Mouse (Mus musculus): ENCODE results near the gene Hectd4. TPM values are rescaled to one million over a fixed set of nuclear protein-coding genes. Genes with fewer than 3 reads are reported as not detected.
"Not testable (repeated sequence)": the region's sequence is repeated elsewhere in the genome, so short reads cannot be mapped to it uniquely, and the experiment has no call there.

Gene Hectd4
- polyA plus RNA-seq, 1 experiment from 2014 or later: 3.3 TPM

DNA sequence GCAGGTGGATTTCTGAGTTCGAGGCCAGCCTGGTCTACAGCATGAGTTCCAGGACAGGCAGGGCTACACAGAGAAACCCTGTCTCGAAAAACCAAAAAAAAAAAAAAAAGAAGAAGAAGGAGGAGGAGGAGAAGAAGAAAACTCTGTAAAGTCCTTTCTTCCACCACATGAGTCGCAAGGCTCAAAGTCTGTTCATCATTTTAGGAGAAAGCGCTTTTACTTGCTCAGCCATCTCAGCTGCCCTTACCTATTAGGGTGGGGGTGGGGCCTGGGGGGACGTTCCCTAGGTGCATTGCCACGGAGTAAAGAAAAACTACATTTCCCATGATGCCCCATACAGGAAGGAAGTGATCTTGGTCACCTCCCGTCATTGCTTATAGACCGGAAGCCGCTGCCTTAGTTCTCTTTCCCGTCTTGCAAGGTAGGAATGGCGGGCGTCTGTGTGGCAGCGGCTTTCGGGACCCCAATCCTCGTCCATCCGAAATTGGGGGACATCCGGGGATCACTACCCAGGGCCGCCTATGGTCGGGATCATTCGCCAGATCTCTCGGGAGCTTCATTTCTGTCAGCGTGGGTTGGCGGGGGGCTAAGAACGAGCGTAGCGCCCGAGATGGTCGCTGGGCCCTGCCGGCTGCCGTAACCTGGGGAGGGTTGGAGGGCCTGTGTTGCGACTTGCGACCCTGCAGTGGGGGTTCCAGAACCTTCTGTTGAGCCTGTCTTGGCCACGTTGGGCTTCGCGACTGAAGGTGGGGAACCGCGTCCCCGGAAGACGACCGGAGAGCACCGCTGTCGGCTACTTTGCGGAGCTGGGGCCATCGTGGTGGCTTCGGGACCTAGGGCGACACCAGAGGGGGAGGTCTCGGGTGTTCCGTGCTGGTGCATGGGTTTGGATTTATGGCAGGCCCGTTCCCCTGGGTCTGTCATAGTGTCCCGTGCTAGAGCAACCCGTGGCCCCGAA is 15.6 kb upstream of the Hectd4 start, which contains the start of gene Rpl6:
Rpl6 (plus strand) TSS at position 350 of the 958 bp plus-strand sequence.
- Histone ChIP-seq H3K4me2 (ENCODE audit: low read depth, low read length) (peak within 1 kb of the TSS; percentile 82), H3K9me3 (ENCODE audit: low read length) (no peaks in the 10 kb centered on the region), H3K27ac (ENCODE audit: low read depth) (peak within 1 kb of the TSS; percentile 84), H3K4me3 (ENCODE audit: low read depth, low read length) (peak within 1 kb of the TSS; percentile 96), H3K9ac (replicated peaks) (peak within 1 kb of the TSS; percentile 99), H3K4me1 (ENCODE audit: insufficient read depth) (peaks cover 21% of the 10 kb centered on the region), H3K27me3 (ENCODE audit: insufficient read depth, low read length) (no peaks in the 10 kb centered on the region), H3K36me3 (replicated peaks; ENCODE audit: insufficient read depth, low read length) (peaks cover 36% of the 10 kb centered on the region)
- 1% methylated on average over 52 of the region's 52 CpGs for WGBS (ENCODE audit: insufficient replicate concordance)
- peak; percentile 62 for TF ChIP-seq EP300 (IDR thresholded peaks at IDR 0.05; ENCODE audit: low read depth)
- TF ChIP-seq CTCF (IDR thresholded peaks at IDR 0.05; ENCODE audit: low read depth): no peak
- ATAC-seq: peak; percentile 93
- DNase-seq: peak; percentile 81

DNA sequence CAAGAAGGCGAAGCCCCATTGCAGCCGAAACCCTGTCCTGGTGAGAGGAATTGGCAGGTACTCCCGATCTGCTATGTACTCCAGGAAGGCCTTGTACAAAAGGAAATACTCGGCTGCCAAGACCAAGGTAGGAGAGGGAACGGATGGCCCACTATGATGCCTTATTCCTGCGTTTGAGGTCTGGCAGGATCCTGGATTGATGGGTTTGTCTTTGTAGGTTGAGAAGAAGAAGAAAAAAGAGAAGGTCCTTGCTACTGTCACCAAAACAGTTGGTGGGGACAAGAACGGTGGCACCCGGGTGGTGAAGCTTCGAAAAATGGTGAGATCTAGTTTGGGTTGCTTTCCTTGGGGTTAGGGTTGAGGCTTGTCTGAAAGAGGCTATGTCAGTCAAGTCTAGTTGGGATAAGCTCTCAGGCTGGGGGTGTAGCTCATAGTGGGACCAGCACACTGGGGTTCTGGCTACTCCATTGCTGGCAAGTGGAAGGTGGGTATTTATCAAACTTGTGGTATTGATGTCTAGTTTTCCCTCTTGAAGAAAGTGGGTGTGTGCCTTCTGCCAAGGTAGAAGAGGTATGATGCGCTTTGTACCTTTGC is 14.4 kb upstream of the Hectd4 start:
- H3K9me3 ChIP-seq (ENCODE audit: low read length); ATAC-seq; H3K27me3 ChIP-seq (ENCODE audit: insufficient read depth, low read length); DNase-seq: not testable (repeated sequence)
- Histone ChIP-seq H3K27ac (ENCODE audit: low read depth) (peak overlapping the region; percentile 2; the same call in 1 of the 2 replicates), H3K4me3 (ENCODE audit: low read depth, low read length) (peak overlapping the region; percentile 96), H3K4me2 (ENCODE audit: low read depth, low read length) (peak overlapping the region; percentile 82), H3K4me1 (ENCODE audit: insufficient read depth) (peaks cover 21% of the 10 kb centered on the region), H3K9ac (replicated peaks) (peak overlapping the region; percentile 99), H3K36me3 (replicated peaks; ENCODE audit: insufficient read depth, low read length) (peaks cover 47% of the 10 kb centered on the region)
- WGBS (ENCODE audit: insufficient replicate concordance): 53% methylated on average over 7 of the region's 10 CpGs

DNA sequence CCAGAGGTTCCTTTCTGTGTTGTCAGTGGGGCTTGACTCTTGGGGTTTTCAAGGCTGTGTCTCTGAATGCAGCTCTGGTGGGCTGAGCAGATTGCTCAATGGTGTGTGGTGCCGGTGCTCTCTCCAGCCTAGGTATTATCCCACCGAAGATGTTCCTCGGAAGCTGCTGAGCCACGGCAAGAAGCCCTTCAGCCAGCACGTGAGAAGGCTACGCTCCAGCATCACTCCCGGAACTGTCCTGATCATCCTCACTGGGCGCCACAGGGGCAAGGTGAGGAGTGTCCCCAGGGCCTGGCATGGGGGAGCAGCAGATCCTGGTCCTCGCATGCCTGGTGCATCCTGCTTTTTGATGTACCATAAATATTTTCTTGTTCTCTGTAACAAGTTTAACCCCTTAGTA is 13.5 kb upstream of the Hectd4 start:
- no peak for ATAC-seq
- peak overlapping the region; percentile 99 for H3K9ac ChIP-seq (replicated peaks)
- peak overlapping the region; percentile 96 for H3K4me3 ChIP-seq (ENCODE audit: low read depth, low read length)
- peaks cover 21% of the 10 kb centered on the region for H3K4me1 ChIP-seq (ENCODE audit: insufficient read depth)
- H3K27ac ChIP-seq (ENCODE audit: low read depth): no peak overlapping the region
- H3K36me3 ChIP-seq (replicated peaks; ENCODE audit: insufficient read depth, low read length): peaks cover 57% of the 10 kb centered on the region
- no peaks in the 10 kb centered on the region for H3K27me3 ChIP-seq (ENCODE audit: insufficient read depth, low read length)
- H3K4me2 ChIP-seq (ENCODE audit: low read depth, low read length): peak overlapping the region; percentile 82
- no peak for DNase-seq
- H3K9me3 ChIP-seq (ENCODE audit: low read length): no peaks in the 10 kb centered on the region
- WGBS (ENCODE audit: insufficient replicate concordance): 67% methylated on average over 9 of the region's 9 CpGs
- no peak for TF ChIP-seq EP300 (IDR thresholded peaks at IDR 0.05; ENCODE audit: low read depth)
- no peak for TF ChIP-seq CTCF (IDR thresholded peaks at IDR 0.05; ENCODE audit: low read depth)

DNA sequence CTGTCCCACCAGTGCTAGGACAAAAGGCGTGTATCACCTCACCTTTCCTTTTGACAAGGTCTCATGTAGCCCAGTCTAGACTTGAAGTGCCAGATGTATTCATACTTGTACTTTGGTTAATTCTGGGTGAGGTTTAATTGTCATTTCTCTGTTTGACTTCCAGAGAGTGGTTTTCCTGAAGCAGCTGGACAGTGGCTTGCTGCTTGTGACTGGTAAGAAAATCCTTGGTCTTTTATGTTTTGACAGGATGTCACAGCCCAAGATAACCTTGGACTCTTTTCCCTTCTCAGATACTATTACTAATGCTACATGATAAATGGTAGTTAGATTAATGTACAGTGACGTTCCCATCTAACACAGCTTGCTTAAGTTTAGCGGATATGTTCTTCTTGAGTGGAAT is 13.0 kb upstream of the Hectd4 start:
- 79% methylated on average over 3 of the region's 3 CpGs for WGBS (ENCODE audit: insufficient replicate concordance)

DNA sequence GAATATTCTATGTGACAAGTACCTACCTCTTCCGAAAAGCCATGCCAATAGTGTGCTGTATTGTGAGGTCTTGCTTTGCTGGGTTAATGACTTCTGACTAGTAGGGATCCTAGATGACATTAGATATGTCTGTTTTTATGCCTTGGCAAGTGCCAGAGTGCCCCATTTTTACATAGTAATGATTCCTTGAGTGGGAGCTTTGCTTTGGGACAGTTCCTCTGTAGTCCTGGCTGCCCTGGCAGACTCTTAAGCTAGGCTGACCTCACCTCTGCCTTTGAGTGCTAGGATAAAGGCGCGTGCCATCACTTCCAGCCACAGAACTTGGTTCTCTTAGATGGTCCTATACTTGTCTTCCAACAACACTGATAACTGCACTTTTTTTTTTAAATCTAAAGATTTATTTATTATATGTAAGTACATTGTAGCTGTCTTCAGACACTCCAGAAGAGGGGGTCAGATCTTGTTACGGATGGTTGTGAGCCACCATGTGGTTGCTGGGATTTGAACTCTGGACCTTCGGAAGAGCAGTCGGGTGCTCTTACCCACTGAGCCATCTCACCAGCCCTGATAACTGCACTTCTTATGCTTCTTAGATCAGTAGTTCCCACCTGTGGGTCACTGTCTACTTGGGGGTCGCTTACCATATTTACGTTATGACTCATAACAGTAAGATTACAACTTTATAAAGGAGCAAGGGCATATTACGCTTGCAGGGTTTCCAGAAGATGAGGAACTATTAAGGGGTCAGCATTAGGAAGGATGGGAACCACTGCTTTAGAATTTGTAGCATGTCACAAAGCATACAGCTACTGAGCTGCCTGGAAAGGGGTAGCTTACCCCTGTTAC is 10.0 kb upstream of the Hectd4 start:
- H3K9me3 ChIP-seq (ENCODE audit: low read length): no peaks in the 10 kb centered on the region
- H3K27me3 ChIP-seq (ENCODE audit: insufficient read depth, low read length): no peaks in the 10 kb centered on the region
- no peak for DNase-seq
- no peak for TF ChIP-seq EP300 (IDR thresholded peaks at IDR 0.05; ENCODE audit: low read depth)
- TF ChIP-seq CTCF (IDR thresholded peaks at IDR 0.05; ENCODE audit: low read depth): no peak
- H3K27ac ChIP-seq (ENCODE audit: low read depth): no peak overlapping the region
- no peak overlapping the region for H3K9ac ChIP-seq (replicated peaks)
- 85% methylated on average over 9 of the region's 9 CpGs for WGBS (ENCODE audit: insufficient replicate concordance)
- ATAC-seq: no peak
- peaks cover 66% of the 10 kb centered on the region for H3K36me3 ChIP-seq (replicated peaks; ENCODE audit: insufficient read depth, low read length)
- no peak overlapping the region for H3K4me2 ChIP-seq (ENCODE audit: low read depth, low read length)
- H3K4me3 ChIP-seq (ENCODE audit: low read depth, low read length): no peak overlapping the region
- peaks cover 21% of the 10 kb centered on the region for H3K4me1 ChIP-seq (ENCODE audit: insufficient read depth)

More for the DNA sequence above, 13.0 kb upstream of the Hectd4 start:
- Histone ChIP-seq H3K27me3 (ENCODE audit: insufficient read depth, low read length) (no peaks in the 10 kb centered on the region), H3K4me2 (ENCODE audit: low read depth, low read length) (peak overlapping the region; percentile 82; the same call in 1 of the 2 replicates), H3K27ac (ENCODE audit: low read depth) (no peak overlapping the region), H3K4me1 (ENCODE audit: insufficient read depth) (peaks cover 21% of the 10 kb centered on the region), H3K9me3 (ENCODE audit: low read length) (no peaks in the 10 kb centered on the region), H3K4me3 (ENCODE audit: low read depth, low read length) (0 out of 2 replicates have a peak overlapping the region, but pooled peaks have one; percentile 96), H3K36me3 (replicated peaks; ENCODE audit: insufficient read depth, low read length) (peaks cover 61% of the 10 kb centered on the region), H3K9ac (replicated peaks) (peak overlapping the region; percentile 99)
- DNase-seq: no peak
- TF ChIP-seq EP300 (IDR thresholded peaks at IDR 0.05; ENCODE audit: low read depth): no peak
- no peak for ATAC-seq

DNA sequence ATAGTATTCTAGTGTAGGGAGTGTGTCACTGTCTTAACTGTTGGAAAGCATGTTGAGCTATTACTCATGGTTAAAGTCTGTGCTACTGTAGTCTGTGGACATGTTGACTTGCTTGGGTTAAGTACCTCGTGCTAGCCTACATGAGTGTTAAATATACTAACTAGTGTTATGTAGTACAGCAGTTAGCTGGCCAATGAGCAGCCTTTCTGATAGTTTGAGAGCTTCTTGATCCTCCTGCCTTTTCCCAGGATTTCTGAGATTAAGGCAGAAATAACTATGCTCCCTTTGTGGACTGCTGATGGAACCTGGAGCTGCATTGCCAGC is 9.5 kb upstream of the Hectd4 start:
- Histone ChIP-seq H3K4me1 (ENCODE audit: insufficient read depth) (peaks cover 20% of the 10 kb centered on the region), H3K9ac (replicated peaks) (no peak overlapping the region), H3K4me2 (ENCODE audit: low read depth, low read length) (no peak overlapping the region), H3K36me3 (replicated peaks; ENCODE audit: insufficient read depth, low read length) (peaks cover 66% of the 10 kb centered on the region), H3K4me3 (ENCODE audit: low read depth, low read length) (no peak overlapping the region), H3K27me3 (ENCODE audit: insufficient read depth, low read length) (no peaks in the 10 kb centered on the region), H3K9me3 (ENCODE audit: low read length) (no peaks in the 10 kb centered on the region), H3K27ac (ENCODE audit: low read depth) (no peak overlapping the region)
- ATAC-seq: no peak
- no peak for TF ChIP-seq CTCF (IDR thresholded peaks at IDR 0.05; ENCODE audit: low read depth)
- TF ChIP-seq EP300 (IDR thresholded peaks at IDR 0.05; ENCODE audit: low read depth): no peak
- 74% methylated on average over 1 of the region's 1 CpGs for WGBS (ENCODE audit: insufficient replicate concordance)
- no peak for DNase-seq

All from liver, postnatal 0 days (tissue).